Mouse (Mus musculus): ENCODE data around the gene Rnf168.

DNA sequence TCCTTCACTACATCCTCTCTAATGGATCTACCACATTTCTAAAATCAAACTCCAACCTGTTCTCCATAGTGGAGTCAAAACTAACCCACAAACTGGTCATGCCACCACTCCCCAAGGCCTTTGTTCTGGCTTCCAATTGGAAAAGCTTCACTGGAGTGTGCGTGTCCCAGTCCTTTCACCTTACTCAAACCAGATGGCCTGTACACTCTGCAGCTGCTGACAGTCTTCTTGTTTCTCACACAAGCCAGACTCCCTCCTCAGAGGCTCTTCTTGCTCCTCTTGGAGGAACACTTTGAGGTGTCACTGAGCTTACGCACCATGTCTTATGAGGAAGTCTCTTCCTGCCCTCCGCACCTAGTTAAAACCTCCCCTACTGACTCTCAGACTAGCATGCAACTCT lies 33.4 kb upstream of the Rnf168 start:
- TF ChIP-seq CTCF (IDR thresholded peaks at IDR 0.05; ENCODE audit: extremely low read depth, insufficient read depth, insufficient read length, insufficient replicate concordance) (no peak), POLR2A (IDR thresholded peaks at IDR 0.05; ENCODE audit: low read depth, low read length) (no peak)
